Mouse (Mus musculus) cerebellum, adult 9-10 months (tissue): Measurements from ENCODE around the gene Hoxc6.

Experiments used
- DNase-seq: peaks from one replicate; pipeline ENCODE4 v3.0.0; 2022

The Hoxc6 gene

DNA sequence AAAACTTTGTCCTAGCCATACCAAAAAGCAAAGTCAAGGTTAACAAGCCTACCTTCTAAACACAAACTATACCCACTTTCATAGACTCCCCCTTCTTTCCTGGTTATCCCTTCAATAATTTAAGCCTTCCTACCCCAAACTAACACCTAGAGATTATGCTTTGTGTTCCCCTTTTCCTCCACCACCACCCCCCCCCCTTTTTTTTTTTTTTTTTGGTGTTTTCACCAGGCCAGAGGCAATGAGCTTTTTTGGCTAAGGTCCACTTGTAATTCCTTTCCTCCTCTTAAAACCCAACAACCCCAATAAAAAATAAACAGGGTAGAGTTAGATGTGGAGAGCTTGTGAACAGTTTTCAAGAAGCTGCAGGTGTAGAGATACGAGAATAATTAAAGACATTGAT is 28.8 kb upstream of the Hoxc6 start:
- no peak for DNase-seq

DNA sequence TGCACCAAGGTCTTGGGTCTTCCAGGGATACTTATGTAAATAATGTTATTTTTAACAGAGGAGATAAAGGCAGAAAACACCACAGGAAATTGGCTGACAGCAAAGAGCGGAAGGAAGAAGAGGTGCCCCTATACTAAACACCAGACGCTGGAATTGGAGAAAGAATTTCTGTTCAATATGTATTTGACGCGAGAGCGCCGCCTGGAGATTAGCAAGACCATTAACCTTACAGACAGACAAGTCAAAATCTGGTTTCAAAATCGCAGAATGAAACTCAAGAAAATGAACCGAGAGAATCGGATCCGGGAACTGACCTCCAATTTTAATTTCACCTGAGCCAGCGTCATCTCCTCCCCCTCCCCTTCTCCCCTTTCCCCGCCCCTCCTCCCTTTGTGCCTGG is 27.3 kb upstream of the Hoxc6 start:
- no peak for DNase-seq

DNA sequence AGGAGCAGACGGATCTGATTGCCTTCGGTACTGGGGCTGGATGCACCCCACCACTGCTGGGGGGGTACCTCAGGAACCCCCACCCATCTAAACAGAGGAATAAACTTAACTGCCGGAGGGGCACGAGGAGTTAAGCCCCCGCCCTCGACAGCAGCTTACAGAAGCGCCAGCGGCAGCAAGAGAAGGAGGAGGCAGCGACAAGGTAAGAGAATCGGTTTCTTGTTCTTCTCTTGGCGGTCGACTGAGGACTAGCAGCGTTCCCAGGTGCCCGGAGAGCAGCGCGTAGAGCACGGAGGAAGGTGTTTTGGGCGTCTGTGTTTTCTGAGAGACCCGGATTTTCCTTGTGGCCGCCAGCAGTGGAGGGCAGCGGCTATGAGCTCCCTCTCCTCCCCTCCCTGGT is 25.8 kb upstream of the Hoxc6 start:
- no peak for DNase-seq

DNA sequence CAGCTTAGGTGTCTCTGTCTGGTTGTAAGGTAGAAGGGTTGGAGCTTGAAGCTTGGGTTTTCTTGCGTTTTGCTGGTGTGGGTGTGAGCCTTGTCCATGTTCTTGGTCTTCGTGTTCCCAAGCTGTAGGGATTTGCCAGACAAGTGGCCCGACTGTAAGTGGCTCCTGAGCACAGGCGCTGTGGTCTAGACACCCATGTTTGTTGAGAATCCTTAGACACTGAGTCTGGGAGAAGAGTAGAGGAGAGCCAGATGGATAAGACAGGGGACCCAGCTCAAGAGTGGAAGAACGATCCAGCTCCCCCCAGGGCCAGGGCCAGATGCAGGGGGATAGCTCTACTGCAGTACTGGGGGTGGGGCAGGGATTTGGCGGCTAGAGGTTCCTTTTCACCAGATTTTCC is 25.3 kb upstream of the Hoxc6 start:
- DNase-seq: no peak

DNA sequence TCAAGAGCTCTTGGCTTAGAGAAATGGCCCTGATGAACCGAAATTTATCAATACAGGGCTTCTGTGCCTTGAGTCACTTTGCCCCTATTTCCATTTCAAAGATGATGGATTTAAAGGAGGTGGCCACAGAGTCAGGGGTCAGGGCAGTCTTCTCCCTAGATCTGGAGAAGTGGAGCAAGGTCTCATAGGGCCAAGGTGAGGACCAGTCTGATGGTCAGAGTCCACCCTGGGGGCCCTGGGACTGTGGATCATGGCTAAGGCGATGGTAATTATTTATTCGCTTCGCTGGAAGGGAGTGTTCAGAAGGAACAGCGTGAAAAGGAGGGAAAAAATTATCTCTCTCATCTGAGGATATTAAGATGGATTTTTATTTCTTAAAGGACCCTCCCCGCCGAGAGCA is 23.0 kb upstream of the Hoxc6 start:
- DNase-seq: no peak

DNA sequence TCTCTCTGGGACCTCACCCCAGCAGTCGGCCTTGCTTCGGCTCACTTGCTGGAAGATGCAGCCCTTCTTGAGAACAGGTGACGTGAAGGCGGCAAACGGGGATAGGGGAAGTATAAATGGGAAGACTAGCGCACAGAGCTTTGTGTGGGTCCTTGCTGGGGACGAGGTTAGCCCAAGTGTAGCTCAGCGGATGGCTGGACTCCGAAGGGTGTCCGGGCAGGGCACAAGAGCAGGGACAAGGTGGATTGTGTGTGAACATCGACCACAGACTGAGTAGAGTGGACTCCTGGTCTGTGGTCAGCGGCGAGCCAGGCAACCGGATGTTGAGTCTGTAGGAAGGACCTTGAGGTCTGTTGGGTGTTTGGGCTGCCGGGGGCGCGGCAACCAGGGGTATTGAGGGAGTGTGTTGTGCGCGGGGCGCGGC is 22.4 kb upstream of the Hoxc6 start:
- no peak for DNase-seq

DNA sequence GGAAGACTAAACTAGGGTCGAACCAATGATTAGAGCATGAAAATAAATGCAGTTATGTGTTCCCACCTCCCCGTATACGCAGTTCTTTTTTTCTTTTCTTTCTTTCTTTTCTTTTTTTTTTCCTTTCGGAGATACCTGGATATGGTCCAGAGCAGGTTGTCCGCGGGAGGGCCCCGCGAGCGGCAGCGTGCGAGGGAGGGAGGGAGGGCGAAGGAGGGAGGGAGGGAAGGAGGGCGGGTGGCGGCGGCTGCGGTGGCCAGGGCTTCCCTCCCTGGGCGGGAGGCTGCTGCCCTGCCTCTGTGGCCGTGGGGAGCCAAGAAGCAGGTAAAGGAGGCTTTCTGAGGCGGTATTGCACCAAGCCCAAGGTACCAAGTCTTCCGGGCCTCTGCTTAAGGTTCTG is 21.9 kb upstream of the Hoxc6 start, which contains the start of gene Hoxc9:
Gene Hoxc9 (plus strand): TSS at position 269 of the 400 bp plus-strand sequence.
- DNase-seq: no peak

DNA sequence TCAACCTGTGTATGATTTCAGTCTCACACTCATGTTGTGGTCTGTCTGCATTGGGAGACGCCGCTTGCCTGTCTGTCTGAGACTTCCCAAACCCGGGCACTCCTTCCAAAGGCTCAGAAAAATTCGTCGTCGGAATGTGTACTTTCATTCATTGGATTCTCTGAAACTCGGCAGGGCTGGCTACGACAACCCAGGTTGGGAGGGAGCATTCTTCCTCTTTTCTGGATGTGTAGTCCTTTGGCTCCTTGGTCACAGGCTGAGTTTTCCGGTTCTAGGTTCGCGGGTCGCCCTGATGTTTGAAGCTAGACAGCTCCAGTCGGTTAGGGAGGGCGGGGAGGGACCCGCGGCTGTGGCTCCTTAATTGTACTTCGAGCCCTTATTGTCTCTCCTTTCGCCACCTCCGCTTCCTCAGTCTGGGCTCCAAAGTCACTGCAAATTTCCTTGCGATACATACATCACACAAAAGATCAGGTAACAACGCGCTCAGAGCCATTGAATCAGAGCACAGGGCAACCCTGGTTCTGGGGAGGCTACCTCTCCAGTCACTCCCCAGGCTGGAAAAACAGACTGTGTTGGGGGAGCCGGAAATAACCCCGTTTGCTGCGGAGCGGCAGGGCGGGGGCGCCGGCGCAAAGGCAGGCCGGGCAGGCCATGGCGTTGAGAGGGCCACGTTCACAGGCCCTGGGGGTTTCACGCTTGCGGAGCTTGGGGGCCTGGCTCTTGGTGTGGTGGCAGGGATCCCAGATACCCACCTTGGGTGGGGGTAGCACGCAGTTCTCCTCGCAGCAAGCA is 21.2 kb upstream of the Hoxc6 start:
- no peak for DNase-seq

DNA sequence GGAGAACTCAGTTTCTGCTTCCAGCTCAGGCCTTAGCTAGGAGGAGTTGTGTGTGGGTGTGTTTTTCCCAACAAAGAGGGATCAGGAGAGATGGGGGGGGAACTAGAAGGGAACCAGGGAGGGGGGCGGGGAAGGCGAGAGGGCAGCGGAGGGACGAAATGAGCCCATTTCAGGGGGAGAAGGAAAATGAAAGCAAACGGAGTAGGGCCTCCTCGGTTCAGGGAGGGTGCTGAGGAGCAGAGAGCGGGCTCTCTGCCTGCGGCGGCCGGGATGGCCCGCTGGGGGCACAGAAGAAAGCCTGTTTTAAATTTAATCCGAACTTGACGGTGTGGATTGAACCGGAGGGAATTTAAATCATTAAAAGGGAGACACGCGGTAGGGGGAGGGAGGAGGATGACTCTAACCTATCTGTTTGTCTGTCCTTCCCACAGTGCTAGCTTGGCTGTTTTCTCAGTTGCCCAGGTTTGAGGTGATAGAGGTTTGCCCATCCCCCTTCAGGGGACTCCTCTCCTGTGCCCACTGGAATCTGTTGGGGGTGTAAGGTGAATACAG is 20.6 kb upstream of the Hoxc6 start:
- DNase-seq: no peak

DNA sequence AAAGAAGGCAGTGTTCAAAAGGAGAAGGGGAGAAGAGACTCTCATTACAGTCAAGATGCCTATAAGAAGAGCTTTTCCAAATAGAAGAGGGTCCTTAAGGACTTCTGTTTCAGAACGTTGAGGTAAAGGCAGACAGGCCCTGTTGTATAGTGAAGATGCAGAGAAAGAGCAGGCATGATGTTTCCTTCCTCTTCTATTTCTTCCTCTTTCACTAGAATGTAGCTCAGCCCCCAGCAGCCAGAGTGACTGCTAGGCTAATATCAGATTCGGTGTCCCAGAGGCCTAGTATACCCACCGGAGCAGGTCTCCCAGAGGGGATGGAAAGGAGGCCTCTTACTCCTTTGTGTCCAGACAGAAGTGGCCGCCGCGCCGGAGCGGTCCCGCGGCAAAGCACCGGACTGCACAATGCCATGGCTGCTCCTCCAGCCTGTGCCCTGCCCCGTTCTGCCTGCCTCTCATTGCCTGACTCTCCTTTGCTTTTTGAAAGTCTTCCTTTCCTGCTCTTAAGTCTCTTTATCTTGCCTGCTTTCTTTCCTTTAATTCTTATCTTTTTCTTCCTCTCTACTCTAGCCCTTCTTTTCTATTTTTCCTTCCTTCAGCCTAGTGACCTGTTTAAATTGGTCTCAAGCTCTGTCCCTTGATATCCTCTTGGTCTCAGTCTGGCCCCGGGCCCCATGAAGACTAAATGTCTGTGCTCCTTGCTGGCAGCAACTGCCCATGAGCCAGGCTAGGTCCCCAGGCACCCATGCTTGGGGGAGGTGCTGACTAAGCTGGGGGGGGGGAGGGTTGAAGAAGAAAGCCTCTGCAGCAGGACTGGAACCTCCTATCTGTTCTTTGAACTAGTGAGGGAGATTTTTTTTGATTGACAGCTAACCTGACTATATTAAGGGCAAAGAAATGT is 19.2 kb upstream of the Hoxc6 start:
- DNase-seq: no peak

DNA sequence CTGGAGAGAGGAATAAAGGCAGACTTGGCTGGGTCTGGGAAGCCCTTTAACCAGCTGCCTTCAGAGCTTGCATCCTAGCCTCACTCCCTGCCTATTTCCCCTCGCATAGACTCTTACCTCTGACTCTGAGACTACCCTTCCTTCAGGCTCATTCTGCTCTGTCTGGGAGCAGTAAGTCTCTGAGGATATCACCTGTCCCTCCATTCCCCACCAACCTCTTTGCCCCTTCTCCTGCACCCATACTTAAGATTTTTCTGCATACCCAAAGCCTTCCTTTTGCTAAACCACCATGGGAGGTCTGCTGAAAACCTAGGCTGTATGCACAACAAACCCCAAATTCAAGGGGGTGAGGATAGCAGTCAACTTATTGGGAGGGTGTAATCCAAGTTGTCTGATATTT is 18.1 kb upstream of the Hoxc6 start:
- DNase-seq: no peak

DNA sequence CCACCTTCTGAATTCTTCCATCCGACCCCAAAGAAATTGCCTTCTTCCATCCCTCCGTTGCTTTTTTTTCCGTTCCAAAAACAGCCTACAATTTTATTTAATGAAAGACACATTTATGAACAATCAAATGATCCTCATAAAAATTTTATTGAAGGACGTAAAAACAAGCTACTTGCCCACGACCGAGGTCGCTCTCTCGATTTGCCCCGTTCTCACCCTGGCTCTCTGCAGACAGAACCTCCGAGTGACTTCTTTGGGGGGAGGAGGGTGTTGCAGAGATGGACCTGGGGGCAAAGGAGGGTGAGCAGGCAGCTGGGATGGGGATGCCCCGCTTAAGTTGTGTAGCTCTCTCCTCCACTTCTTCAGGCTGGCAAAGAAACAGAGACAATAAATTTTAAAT is 17.7 kb upstream of the Hoxc6 start:
- DNase-seq: no peak

DNA sequence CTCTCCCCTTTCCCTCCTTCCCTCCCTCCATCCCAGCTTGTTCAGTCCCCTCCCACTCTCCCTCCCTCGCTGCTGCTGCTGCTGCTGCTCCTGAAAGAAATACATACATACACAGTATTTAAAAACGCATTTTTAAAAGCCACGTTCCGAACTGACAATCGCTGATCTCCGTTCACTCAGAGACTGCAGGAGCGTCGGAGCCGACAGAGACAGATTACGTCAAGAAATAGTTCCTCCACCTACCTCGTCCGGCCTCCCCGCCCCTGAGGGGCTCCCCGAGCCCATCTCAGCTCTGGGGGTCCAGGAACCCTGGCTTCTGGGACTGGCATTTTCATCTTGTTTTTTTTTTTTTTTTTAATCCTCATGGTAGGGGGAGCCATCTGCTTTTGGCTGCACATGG is 17.1 kb upstream of the Hoxc6 start:
- no peak for DNase-seq

DNA sequence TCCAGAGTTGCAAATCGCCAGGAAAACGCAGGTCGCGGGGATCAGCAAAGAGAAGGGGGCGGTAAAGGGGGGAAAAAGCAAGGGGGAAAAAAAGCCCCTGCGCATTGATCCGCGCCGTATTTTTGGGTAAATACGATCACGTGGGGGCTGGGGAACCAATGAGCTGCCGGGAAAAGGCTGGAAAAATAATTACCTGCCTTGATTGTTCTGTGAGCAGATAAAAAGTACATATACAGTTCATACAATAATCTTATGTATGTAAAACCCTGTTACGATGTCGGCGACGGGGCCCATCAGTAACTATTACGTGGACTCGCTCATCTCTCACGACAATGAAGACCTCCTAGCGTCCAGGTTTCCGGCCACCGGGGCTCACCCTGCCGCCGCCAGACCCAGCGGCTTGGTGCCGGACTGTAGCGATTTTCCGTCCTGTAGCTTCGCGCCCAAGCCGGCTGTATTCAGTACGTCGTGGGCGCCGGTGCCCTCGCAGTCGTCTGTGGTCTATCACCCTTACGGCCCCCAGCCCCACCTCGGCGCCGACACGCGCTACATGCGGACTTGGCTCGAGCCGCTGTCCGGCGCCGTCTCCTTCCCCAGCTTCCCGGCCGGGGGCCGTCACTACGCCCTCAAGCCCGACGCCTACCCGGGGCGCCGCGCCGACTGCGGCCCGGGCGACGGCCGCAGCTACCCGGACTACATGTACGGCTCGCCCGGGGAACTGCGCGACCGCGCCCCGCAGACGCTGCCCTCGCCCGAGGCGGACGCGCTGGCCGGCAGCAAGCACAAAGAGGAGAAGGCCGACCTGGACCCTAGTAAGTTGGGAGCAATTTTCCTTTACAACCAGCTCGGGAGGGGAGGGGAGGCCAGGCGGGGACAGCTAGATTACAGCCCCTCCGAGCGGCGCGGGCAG is 16.4 kb upstream of the Hoxc6 start:
- DNase-seq: no peak

DNA sequence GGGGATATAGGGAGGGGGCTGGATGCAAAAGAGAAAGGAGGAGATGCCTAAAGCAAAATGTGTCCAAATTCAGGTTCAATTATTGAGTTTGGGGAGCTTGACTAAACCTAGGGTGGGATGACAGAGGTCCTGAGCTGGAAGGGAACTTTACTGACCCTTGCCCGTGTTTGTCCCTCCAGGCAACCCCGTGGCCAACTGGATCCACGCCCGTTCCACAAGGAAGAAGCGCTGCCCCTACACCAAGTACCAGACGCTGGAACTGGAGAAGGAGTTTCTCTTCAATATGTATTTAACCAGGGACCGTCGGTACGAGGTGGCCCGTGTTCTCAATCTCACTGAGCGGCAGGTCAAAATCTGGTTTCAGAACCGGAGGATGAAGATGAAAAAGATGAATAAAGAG is 14.3 kb upstream of the Hoxc6 start:
- DNase-seq: no peak

DNA sequence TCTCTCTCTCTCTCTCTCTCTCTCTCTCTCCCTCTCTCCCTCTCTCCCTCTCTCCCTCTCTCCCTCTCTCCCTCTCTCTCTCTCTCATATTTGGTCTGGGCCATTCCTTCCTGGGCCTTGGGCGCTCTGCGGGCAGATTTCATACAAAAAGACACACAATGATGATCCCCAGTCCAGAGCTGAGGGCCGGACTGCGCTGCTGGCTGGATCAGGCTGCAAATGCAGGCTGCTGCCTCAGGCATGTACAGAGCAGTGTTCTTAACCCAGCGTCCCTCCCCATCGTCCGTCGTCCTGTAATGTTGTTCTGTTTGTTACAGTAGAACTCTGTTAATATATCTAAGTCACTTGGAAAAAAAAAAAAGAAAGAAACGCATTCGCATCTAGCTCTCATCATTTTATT is 13.5 kb upstream of the Hoxc6 start:
- DNase-seq: no peak

DNA sequence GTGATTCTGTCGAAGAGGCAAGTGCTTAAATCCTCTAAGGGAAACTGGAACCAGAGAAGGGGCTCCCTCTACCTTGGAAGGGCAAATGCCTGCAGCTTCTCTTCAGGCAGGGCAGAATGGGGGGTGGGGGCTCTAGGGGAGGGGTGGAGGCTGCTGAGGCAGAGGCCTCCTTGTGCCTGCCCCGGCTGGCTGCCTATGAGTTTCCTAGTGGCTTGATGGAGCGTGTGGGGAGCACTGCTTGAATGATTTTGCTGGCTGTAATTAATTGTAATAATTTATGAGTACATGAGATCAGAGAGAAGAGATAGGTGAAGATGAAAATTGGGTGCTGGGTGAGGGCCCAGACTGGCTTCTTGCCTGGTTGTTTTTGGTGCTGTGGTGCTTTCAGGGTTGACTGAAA is 13.1 kb upstream of the Hoxc6 start:
- no peak for DNase-seq

DNA sequence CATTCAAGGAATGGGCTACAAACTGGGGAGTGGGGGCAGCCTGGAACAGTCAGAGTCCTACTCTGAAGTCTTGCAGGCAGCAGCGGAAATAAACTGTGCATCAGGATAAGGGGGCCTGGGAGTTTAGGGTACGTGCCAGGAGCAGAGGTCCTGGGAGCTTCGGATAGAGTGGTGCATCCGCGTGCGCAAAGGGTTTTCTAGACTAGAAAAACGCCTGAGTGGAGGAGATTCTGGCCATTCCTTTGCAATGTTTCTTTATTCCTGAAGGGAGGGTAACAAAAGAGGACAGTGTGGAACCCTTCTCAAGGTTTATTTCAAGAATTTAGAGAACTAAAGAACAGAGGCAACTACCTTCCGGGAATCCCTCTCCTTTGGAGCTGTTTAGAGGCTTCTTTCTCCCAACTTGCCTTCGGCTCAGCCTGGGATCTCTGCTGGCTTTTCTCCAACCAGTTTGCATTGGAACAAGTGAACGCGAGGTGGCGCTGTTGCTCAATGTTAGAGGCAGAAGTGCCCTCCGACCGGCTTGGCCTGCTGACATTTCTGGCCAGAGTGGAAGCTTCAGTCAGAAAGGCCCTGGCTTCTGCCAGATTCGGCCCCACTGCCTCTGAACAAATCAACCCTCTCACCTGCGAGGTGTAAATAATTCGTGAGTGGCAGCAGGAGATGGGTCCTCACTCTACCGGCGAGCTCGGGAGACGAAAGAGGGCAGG is 10.8 kb upstream of the Hoxc6 start:
- peak; percentile 91 for DNase-seq

DNA sequence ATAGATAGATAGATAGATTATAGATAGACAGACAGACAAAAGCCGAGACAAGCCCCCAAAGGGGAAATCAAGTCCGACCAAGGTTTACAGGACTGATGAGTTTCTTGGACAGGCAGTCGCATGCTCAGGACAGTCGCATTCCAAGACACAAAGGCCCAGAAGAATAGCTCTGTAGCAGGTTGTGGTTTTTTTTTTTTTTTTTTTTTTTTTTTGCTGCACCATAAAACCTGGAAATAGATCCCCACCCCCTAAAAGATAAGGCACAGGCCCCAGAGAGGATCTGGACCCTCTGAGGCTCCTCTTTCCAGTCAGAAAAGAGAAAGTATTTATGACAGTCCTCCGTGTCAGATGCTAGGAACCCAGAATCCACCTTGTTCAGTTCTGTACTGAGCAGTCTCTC is 10.0 kb upstream of the Hoxc6 start:
- DNase-seq: no peak

DNA sequence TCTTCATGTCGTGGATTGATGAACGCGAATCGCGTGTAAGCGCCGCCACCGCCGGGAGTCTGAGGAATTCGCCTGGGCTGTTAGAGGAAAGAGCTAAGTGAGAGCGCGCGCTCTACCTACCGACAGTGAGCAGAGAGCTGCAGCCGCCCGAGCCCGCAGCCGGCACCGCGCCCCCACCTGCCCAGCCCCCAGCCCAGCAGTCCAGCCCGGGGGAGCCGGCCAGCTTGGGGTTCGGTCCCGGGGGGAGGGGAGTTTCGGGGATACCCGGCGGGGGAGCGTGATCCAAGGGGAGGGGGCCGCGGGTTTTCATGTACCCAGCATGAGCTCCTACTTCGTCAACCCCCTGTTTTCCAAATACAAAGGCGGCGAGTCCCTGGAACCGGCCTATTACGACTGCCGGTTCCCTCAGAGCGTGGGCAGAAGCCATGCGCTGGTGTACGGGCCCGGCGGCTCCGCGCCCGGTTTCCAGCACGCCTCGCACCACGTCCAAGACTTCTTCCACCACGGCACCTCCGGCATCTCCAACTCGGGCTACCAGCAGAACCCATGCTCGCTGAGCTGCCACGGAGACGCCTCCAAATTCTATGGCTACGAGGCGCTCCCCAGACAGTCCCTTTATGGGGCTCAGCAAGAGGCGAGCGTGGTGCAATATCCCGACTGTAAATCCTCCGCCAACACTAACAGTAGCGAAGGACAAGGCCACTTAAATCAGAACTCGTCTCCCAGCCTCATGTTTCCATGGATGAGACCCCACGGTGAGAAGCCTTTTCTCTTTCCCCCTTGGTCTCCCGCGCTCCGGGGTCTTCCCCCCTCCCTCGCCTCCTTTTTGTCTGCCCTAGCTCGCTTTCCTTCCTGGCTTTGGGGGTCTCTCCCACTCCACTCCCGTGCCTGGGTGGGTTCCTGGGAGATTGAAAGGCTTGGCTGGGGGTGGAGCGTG is 7.3 kb upstream of the Hoxc6 start, which contains the start of gene Hoxc8:
Gene Hoxc8 (plus strand): TSS at position 147 of the 937 bp plus-strand sequence.
- no peak for DNase-seq

DNA sequence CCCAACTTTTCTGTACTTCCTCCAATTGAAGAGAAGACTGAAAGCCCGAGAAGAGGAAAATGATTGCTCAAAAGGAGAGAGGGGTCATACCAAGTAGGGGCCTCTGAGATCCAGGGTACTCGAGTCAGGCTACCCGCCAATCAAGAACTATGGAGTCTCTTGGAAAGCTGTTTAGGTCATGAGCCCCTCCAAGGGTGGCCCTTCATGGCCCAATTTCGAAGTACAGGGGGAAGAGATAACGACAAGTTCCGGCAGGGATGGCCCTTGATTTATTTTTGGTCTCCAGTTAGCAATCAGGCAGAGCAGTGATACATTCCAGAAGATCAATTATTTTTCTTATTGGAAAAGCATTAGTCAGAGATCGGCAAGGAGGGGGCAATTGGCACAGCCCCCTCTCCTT is 6.3 kb upstream of the Hoxc6 start:
- no peak for DNase-seq
